Mouse (Mus musculus) urinary bladder, adult 2 months (tissue): ENCODE measurements around the gene Gabrg3. TPM values are rescaled to one million over a fixed set of nuclear protein-coding genes. Genes with fewer than 3 reads are reported as not detected.

Experiments
- polyA plus RNA-seq: library from polyadenylated mRNA; depleted of rRNA; stranded (reverse); fragments of >200 nt; gene quantifications from 2 replicates; pipeline ENCODE4 v1.2.3, GENCODE M21; 2012; rRNA removed

The Gabrg3 gene
- polyA plus RNA-seq, 1 experiment = 0.48 TPM

Other genes starting within 250 kb of the Gabrg3 start
- gene Gabrb3, start 32.5 kb upstream of the Gabrg3 start, polyA plus RNA-seq = 0.25 and 0.26 TPM in 2 replicates
- not detected in 2 replicates for gene Gabra5, start 122.9 kb upstream of the Gabrg3 start, polyA plus RNA-seq